Mouse (Mus musculus) neural tube, embryonic 13.5 days (tissue): ENCODE results near the gene Cntnap1. TPM values are rescaled to one million over a fixed set of nuclear protein-coding genes. Genes with fewer than 3 reads are reported as not detected.

Experiments used
- ATAC-seq: fragments of 200-750 bp; cut with Nextera tagmentation; 2 replicates; pipeline ENCODE4 v1.8.0; 2017; ENCODE audit warnings: low read depth, mild to moderate bottlenecking, moderate TSS enrichment, moderate library complexity
- H3K27ac ChIP-seq: fragments of 300-500 bp; sonication (generic); replicated peaks from 2 replicates; pipeline ENCODE4 v1.5.1; 2015; ENCODE audit warnings: moderate library complexity, mild to moderate bottlenecking, inconsistent platforms
- H3K27me3 ChIP-seq: fragments of 300-500 bp; sonication (generic); 2 replicates; pipeline ENCODE4 v1.6.1; 2015; ENCODE audit warnings: mild to moderate bottlenecking, inconsistent platforms
- H3K36me3 ChIP-seq: fragments of 300-500 bp; sonication (generic); 2 replicates; pipeline ENCODE4 v1.6.1; 2015; ENCODE audit warnings: mild to moderate bottlenecking, inconsistent platforms
- H3K4me1 ChIP-seq: fragments of 300-500 bp; sonication (generic); replicated peaks from 2 replicates; pipeline ENCODE4 v1.6.1; 2015; ENCODE audit warnings: inconsistent platforms
- H3K4me2 ChIP-seq: fragments of 300-500 bp; sonication (generic); 2 replicates; pipeline ENCODE4 v1.6.1; 2015; ENCODE audit warnings: inconsistent platforms, mild to moderate bottlenecking, moderate library complexity
- H3K4me3 ChIP-seq: fragments of 300-500 bp; sonication (generic); 2 replicates; pipeline ENCODE4 v1.5.1; 2015; ENCODE audit warnings: mild to moderate bottlenecking, inconsistent platforms
- H3K9ac ChIP-seq: fragments of 300-500 bp; sonication (generic); 2 replicates; pipeline ENCODE4 v1.6.1; 2015; ENCODE audit warnings: moderate library complexity, mild to moderate bottlenecking, inconsistent platforms
- H3K9me3 ChIP-seq: fragments of 300-500 bp; sonication (generic); 2 replicates; pipeline ENCODE4 v1.6.1; 2016; ENCODE audit warnings: inconsistent platforms
- WGBS: fragments of 180-500 bp; shearing (Covaris S2); methylation state at CpG from one replicate; pipeline ENCODE4 v1.1.7; 2015; 5-methylcytosine and 5-hydroxymethylcytosine counted together
- polyA plus RNA-seq: library from polyadenylated mRNA; unstranded; fragments of >200 nt; fragmentation: Nextera tagmentation; extraction: Ambion mirVana; gene quantifications from 2 replicates; pipeline ENCODE4 v1.2.1, GENCODE M21; 2015

Gene Cntnap1
- polyA plus RNA-seq, 1 experiment from 2014 or later, result 5.1 TPM

DNA sequence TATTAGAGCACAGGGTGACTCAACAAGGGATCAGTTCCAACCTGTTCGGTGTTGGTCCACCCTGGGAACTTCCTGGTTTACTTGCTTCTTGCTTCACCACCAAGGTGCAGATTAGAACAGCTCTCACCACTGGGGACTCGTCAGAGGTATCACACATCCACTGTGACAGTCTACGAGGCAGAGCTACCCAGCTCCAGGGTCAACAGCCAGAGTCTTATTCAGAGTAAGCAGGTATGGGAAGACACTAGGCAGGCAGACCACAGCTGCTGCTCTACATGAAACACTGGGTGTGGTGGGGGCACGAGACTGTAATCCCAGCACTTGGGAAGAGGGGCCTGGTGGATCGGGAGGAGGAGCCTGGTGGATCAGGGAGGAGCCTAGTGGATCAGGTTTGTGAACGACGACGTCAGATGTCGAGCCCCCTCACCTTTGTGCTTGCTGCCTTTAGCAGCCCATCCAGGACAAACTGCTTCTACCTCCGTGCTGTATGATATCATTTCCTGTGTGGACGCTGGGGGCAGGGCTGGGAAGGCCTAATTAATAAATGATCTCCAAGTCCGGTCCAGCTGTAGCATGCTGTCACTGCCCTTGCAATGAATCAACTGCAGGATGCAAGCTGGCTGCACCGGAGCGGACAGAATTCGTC lies 31.7 kb upstream of the Cntnap1 start:
- Histone ChIP-seq H3K36me3 (no peaks in the 10 kb centered on the region), H3K9ac (0 out of 2 replicates have a peak overlapping the region, but pooled peaks have one; percentile 17), H3K4me1 (peaks cover 13% of the 10 kb centered on the region), H3K27ac (peak overlapping the region; percentile 71), H3K27me3 (peaks cover 8% of the 10 kb centered on the region; the same call in 1 of the 2 replicates), H3K9me3 (no peaks in the 10 kb centered on the region), H3K4me3 (peak overlapping the region; percentile 7; the same call in 1 of the 2 replicates), H3K4me2 (peak overlapping the region; percentile 42)
- 18% methylated on average over 15 of the region's 15 CpGs for WGBS
- peak; percentile 59 for ATAC-seq

DNA sequence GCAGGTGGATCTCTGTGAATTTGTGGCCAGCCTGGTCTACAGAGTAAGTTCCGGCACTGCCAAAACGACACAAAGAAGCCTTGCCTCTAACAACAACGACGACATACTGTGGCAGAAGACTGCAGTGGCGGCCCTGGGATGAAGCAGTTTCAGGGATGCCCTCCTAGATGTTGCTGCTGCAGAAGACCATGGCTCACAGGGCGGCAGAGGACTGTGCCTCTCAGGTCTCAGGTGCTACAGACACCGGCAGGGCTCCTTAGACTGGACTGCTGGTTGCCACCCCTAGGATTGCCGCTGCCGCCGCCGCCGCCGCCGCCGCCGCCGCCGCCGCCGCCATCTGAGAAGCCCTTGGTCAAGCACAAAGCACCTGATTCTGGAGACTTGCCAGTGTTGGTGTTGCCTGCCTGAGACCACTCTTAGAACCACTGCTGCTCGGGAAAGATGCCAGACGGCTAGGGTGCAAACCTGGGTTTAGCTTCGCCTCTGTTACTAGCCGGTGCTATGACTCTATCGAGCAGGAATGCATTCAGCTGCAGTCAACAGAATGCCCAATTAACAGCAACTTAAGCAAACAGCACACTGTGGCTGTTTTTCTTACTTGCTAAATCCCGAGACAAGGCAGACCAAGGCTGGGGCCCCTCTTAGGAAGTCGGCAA lies 30.0 kb upstream of the Cntnap1 start:
- H3K27ac ChIP-seq, result peak overlapping the region; percentile 34
- 0 out of 2 replicates have a peak, but pooled peaks have one; percentile 13 for ATAC-seq
- peak overlapping the region; percentile 53 for H3K4me2 ChIP-seq

DNA sequence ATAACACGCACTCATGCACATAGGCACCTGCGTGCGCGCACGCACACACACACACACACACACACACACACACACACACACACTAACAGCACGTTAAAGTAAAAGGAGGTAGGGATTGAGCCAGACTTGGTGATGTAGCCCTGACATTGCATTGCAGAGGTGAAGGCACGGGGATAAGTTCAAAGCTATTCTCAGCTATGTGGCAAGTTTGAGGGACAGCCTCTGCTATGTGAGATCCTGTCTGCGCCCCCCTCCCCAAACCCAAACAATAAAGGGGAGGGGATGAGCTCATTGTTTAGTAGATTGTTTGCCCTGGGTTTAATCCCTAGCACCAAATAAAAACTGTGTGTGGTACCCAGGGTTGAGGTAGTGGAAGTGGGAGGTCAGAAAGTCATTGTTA lies 29.2 kb upstream of the Cntnap1 start:
- H3K27ac ChIP-seq, result no peak overlapping the region
- WGBS, result 90% methylated on average over 8 of the region's 8 CpGs
- peaks cover 19% of the 10 kb centered on the region for H3K4me1 ChIP-seq

More for the DNA sequence above, 30.0 kb upstream of the Cntnap1 start:
- H3K36me3 ChIP-seq, result no peaks in the 10 kb centered on the region
- H3K4me1 ChIP-seq, result peaks cover 18% of the 10 kb centered on the region
- 0 out of 2 replicates have a peak, but pooled peaks cover 3% of the 10 kb centered on the region for H3K27me3 ChIP-seq
- peak overlapping the region; percentile 28 for H3K4me3 ChIP-seq
- WGBS, result 46% methylated on average over 27 of the region's 27 CpGs
- H3K9me3 ChIP-seq, result no peaks in the 10 kb centered on the region
- peak overlapping the region; percentile 59 for H3K9ac ChIP-seq

DNA sequence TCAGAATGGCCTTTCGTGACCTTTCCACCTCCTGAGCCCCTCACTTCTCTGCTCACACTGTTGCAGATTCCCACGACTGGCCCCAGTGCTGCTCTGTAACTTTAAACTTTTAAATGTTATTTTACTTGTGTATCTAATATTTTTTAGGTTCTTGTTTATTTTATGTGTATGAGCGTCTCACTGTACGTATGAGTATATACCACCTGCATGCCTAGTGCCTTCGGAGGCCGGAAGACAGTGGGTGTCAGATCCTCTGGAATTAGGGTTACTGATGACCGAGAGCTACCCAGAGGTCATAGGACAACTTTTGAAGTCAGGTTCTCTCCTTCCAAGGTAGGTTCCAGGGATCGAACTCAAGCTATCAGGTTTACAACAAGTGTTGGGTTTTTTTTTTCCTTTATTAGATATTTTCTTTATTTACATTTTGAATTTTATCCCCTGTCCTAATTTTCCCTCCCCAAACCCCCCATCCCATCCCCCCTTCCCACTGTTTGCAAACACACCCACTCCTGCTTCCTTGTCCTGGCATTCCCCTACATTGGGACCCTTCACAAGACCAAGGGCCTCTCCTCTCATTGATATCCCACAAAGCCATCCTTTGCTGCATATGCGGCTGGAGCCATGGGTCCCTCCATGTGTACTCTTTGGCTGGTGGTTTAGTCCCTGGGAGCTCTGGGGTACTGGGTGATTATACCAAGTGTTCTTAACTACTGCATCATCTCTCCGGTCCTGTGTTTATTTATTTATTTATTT lies 27.9 kb upstream of the Cntnap1 start:
- 90% methylated on average over 10 of the region's 10 CpGs for WGBS
- H3K9ac ChIP-seq, result no peak overlapping the region
- ATAC-seq, result no peak
- H3K36me3 ChIP-seq, result no peaks in the 10 kb centered on the region
- H3K4me1 ChIP-seq, result peaks cover 28% of the 10 kb centered on the region
- H3K4me3 ChIP-seq, result no peak overlapping the region
- no peak overlapping the region for H3K27ac ChIP-seq
- no peaks in the 10 kb centered on the region for H3K9me3 ChIP-seq
- 0 out of 2 replicates have a peak, but pooled peaks cover 3% of the 10 kb centered on the region for H3K27me3 ChIP-seq
- H3K4me2 ChIP-seq, result no peak overlapping the region

More for the DNA sequence above, 29.2 kb upstream of the Cntnap1 start:
- Histone ChIP-seq H3K4me3 (no peak overlapping the region), H3K4me2 (no peak overlapping the region), H3K36me3 (no peaks in the 10 kb centered on the region), H3K9ac (no peak overlapping the region), H3K27me3 (0 out of 2 replicates have a peak, but pooled peaks cover 3% of the 10 kb centered on the region), H3K9me3 (no peaks in the 10 kb centered on the region)
- ATAC-seq, result no peak

DNA sequence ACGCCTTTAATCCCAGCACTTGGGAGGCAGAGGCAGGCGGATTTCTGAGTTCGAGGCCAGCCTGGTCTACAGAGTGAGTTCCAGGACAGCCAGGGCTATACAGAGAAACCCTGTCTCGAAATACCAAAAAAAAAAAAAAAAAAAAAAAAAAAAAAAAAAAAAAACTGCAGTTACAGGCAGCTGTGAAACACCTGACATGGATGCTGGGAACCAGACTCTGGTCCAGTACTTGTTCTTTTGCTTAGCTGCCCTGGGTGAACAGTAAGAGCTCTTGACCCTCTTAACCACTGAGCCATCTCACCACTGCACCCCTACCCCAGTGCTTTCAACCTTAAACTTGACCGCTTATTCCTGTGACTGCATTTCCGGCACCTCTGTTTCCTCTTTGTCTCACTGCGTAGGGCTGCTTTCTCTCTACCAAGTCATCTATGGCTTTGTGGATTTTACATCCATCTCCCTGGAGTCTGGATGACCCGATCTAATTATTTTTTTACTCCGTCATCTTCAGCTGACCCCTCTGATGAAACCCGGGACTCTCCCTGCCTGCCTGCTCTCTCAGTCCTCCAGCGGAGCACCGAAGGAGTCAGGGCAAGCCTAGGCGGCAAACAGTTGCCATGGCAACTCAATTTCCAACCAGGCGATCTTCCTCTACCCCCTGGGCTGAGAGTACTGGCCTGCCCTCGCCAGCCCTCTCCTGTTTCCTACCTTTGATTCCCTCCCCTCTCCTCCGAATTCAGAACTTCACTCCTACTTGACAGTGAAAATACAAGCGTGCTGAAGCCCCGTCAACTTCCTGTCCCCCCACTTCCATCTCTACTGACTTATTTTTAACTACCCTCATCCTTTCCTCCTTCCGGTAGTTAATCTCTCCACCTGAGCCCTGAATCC lies 26.7 kb upstream of the Cntnap1 start:
- Histone ChIP-seq H3K9me3 (no peaks in the 10 kb centered on the region), H3K4me3 (peak overlapping the region; percentile 30), H3K27ac (peak overlapping the region; percentile 74), H3K4me1 (peaks cover 27% of the 10 kb centered on the region), H3K4me2 (peak overlapping the region; percentile 56), H3K9ac (peak overlapping the region; percentile 54), H3K36me3 (no peaks in the 10 kb centered on the region), H3K27me3 (0 out of 2 replicates have a peak, but pooled peaks cover 3% of the 10 kb centered on the region)
- WGBS, result 25% methylated on average over 19 of the region's 19 CpGs
- ATAC-seq, result peak; percentile 64; the same call in 1 of the 2 replicates

DNA sequence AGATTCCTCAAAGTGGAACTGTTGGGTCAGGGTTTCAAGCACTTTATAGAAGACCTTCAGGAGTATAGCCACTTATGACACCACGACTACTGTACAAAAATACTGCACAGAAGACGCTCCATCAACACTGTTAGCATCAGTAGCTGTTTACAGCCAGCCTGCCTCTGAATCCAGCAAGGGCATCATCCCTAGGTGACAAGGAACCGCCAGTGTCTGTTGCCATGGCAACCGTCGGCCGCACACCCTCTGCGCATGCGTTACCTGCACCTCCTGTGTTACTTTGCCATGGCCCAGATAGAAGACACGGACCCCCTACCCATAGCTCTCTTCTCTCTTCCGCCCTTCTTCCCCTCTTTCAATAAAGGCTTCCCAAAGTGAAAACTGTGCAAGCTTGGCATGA lies 23.9 kb upstream of the Cntnap1 start:
- Histone ChIP-seq H3K4me1 (peaks cover 36% of the 10 kb centered on the region), H3K36me3 (no peaks in the 10 kb centered on the region), H3K27me3 (no peaks in the 10 kb centered on the region), H3K9ac (no peak overlapping the region), H3K9me3 (no peaks in the 10 kb centered on the region), H3K4me2 (no peak overlapping the region), H3K27ac (peak overlapping the region; percentile 67), H3K4me3 (no peak overlapping the region)
- peak; percentile 52; the same call in 1 of the 2 replicates for ATAC-seq
- 24% methylated on average over 10 of the region's 10 CpGs for WGBS

DNA sequence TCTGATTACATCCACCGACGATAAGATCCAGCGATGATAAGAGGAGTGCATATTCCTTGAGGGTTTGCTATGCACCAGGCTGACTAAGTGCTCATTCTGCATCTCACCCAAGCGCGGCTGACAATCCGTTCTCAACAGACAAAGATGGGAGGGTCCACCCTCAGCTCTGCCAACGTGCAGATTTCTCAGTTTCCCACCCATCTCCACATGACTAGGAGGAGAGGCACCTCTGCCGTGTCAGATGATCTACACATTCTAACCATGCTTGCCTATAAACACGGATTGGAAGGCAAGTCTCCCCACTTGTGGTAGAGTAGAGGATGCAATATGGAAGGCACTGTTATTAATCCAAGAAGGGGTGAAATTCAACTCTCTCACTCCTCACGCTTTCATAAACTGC lies 21.6 kb upstream of the Cntnap1 start:
- Histone ChIP-seq H3K27ac (peak overlapping the region; percentile 70), H3K9ac (peak overlapping the region; percentile 45; the same call in 1 of the 2 replicates), H3K36me3 (no peaks in the 10 kb centered on the region), H3K4me1 (peaks cover 31% of the 10 kb centered on the region), H3K4me3 (no peak overlapping the region), H3K9me3 (no peaks in the 10 kb centered on the region), H3K27me3 (no peaks in the 10 kb centered on the region), H3K4me2 (no peak overlapping the region)
- ATAC-seq, result no peak
- WGBS, result 63% methylated on average over 10 of the region's 10 CpGs

DNA sequence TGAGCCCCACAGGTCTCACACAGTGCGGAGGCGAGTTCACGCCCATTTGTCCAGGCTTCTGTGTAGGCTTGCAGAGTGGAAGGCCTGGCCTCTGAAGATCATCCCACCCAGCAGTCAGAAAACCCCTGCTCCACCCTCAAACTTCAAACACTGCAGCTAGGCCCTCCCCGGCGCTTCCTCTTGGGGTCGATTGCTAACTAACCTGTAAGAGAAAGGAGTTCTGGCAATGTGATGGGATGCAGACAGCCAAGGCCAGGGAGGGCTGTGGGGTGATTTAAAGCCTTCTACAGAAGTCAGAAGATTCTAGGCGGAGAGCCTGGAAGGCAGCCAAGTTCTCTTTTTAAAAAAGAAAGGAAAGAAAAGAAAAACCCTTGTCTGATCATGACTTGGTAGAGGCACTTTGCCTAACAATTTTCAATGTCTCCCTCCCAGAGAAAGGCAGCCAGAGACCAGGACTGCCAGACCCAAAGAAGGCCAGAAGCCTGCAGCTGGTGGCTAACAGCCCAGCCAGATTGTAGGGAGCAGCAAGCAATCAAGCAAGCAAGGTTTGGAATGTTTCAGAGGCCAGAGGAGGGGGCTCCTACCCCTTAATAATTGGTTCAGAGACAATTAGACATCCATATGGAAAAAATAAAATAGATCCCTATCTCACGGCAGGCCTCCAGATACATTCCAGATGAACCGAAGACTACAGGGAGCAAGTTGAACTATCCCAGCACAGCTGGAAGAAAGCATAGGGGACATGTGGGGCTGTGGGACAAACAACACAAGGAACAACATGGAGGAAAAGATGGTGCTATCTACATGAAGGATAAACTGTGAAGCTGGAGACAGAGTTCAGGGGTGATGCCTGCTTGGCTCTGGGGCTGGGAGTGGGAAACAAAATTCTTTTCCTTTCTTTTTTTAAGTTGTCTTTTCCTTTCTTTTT lies 20.9 kb upstream of the Cntnap1 start:
- 31% methylated on average over 9 of the region's 9 CpGs for WGBS
- no peaks in the 10 kb centered on the region for H3K27me3 ChIP-seq
- H3K9me3 ChIP-seq, result no peaks in the 10 kb centered on the region
- peak; percentile 62; the same call in 1 of the 2 replicates for ATAC-seq
- peak overlapping the region; percentile 70 for H3K27ac ChIP-seq
- no peaks in the 10 kb centered on the region for H3K36me3 ChIP-seq
- H3K9ac ChIP-seq, result 0 out of 2 replicates have a peak overlapping the region, but pooled peaks have one; percentile 18
- H3K4me1 ChIP-seq, result peaks cover 28% of the 10 kb centered on the region
- H3K4me3 ChIP-seq, result no peak overlapping the region
- no peak overlapping the region for H3K4me2 ChIP-seq

DNA sequence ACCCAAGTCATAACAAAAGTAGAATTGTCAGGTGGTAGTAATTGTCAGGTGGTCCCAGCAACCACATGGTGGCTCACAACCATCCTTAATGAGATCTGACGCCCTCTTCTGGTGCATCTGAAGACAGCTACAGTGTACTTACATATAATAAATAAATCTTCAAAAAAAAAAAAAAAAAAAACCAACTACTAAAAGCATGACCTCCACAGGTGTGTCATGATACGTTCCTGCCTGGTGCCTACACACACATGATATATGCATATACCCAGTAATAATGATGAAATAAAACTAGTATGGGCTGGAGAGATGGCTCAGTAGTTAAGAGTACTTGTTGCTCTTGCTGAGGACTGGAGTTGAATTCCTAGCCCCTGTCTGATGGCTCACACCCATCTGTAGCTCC lies 19.3 kb upstream of the Cntnap1 start:
- no peak for ATAC-seq
- H3K36me3 ChIP-seq, result no peaks in the 10 kb centered on the region
- H3K4me1 ChIP-seq, result peaks cover 36% of the 10 kb centered on the region
- 44% methylated on average over 2 of the region's 2 CpGs for WGBS
- H3K4me3 ChIP-seq, result no peak overlapping the region
- no peaks in the 10 kb centered on the region for H3K27me3 ChIP-seq
- H3K4me2 ChIP-seq, result no peak overlapping the region
- H3K27ac ChIP-seq, result no peak overlapping the region
- H3K9ac ChIP-seq, result no peak overlapping the region
- H3K9me3 ChIP-seq, result no peaks in the 10 kb centered on the region

DNA sequence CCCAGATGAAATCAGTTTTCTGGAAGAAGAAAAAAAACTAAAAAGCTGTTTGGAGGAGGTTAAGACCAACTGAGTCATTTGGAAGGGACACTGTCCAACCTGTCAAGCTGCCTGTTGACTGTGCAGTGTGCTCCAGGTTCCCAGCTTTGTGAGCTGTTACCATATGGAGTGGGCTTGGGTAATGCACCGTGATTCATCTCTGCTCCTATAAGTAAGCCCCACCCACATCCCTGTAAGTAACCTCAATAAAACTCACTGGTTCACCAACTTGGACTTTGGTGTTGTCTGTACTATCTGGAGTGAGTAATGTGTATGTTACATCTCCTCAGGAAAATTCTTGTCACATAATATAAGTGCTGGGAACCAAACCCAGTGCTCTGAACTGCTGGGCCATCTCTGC lies 17.5 kb upstream of the Cntnap1 start:
- no peak overlapping the region for H3K4me3 ChIP-seq

More for the DNA sequence above, 17.5 kb upstream of the Cntnap1 start:
- Histone ChIP-seq H3K27me3 (peaks cover 3% of the 10 kb centered on the region), H3K4me1 (peaks cover 35% of the 10 kb centered on the region), H3K9ac (no peak overlapping the region), H3K9me3 (no peaks in the 10 kb centered on the region), H3K4me2 (no peak overlapping the region), H3K36me3 (no peaks in the 10 kb centered on the region), H3K27ac (no peak overlapping the region)
- no peak for ATAC-seq
- WGBS, result 82% methylated on average over 1 of the region's 1 CpGs
